Mouse (Mus musculus): ENCODE results near the gene Pi16. TPM values are rescaled to one million over a fixed set of nuclear protein-coding genes. Genes with fewer than 3 reads are reported as not detected.

Gene Pi16
- polyA plus RNA-seq, 1 experiment from 2014 or later = 4.1 TPM

- H3K36me3 ChIP-seq (ENCODE audit: insufficient read depth, low read length) = no peaks in the 10 kb centered on the region
- H3K27me3 ChIP-seq (ENCODE audit: insufficient read depth, low read length) = no peaks in the 10 kb centered on the region
- ATAC-seq (replicated peaks; ENCODE audit: low FRiP score, low read depth) (peak; percentile 75), DNase-seq (ENCODE audit: low spot score) (no peak)
- H3K4me3 ChIP-seq (replicated peaks; ENCODE audit: low read depth, low read length) = no peak overlapping the region
- H3K9ac ChIP-seq (ENCODE audit: low read depth, low read length) = 0 out of 2 replicates have a peak overlapping the region, but pooled peaks have one; percentile 2
- TF ChIP-seq CTCF (IDR thresholded peaks at IDR 0.05; ENCODE audit: low read depth) = no peak
- no peaks in the 10 kb centered on the region for H3K9me3 ChIP-seq (replicated peaks; ENCODE audit: low read length)
- WGBS = 54% methylated on average over 11 of the region's 11 CpGs
- H3K4me1 ChIP-seq (replicated peaks; ENCODE audit: insufficient read depth, low read length) = peaks cover 14% of the 10 kb centered on the region
- H3K27ac ChIP-seq = peak overlapping the region; percentile 64
- H3K4me2 ChIP-seq (ENCODE audit: low read length) = no peak overlapping the region
Observed at GRCm38 (mm10) chr17:29273889-29274288, 43.6 kb upstream of the Pi16 start.

- Histone ChIP-seq H3K4me2 (ENCODE audit: low read length) (no peak overlapping the region), H3K9me3 (replicated peaks; ENCODE audit: low read length) (no peaks in the 10 kb centered on the region), H3K36me3 (ENCODE audit: insufficient read depth, low read length) (0 out of 2 replicates have a peak, but pooled peaks cover 16% of the 10 kb centered on the region), H3K27me3 (ENCODE audit: insufficient read depth, low read length) (no peaks in the 10 kb centered on the region), H3K4me1 (replicated peaks; ENCODE audit: insufficient read depth, low read length) (no peaks in the 10 kb centered on the region), H3K9ac (ENCODE audit: low read depth, low read length) (no peak overlapping the region), H3K4me3 (replicated peaks; ENCODE audit: low read depth, low read length) (no peak overlapping the region), H3K27ac (no peak overlapping the region)
- no peak for TF ChIP-seq CTCF (IDR thresholded peaks at IDR 0.05; ENCODE audit: low read depth)
- DNase-seq (ENCODE audit: low spot score) (no peak), ATAC-seq (replicated peaks; ENCODE audit: low FRiP score, low read depth) (no peak)
- 92% methylated on average over 5 of the region's 5 CpGs for WGBS
Observed at GRCm38 (mm10) chr17:29280422-29280821, 37.1 kb upstream of the Pi16 start.

- Histone ChIP-seq H3K9ac (ENCODE audit: low read depth, low read length) (no peak overlapping the region), H3K4me3 (replicated peaks; ENCODE audit: low read depth, low read length) (no peak overlapping the region), H3K4me2 (ENCODE audit: low read length) (no peak overlapping the region), H3K9me3 (replicated peaks; ENCODE audit: low read length) (no peaks in the 10 kb centered on the region), H3K27ac (no peak overlapping the region), H3K27me3 (ENCODE audit: insufficient read depth, low read length) (no peaks in the 10 kb centered on the region), H3K4me1 (replicated peaks; ENCODE audit: insufficient read depth, low read length) (no peaks in the 10 kb centered on the region), H3K36me3 (ENCODE audit: insufficient read depth, low read length) (0 out of 2 replicates have a peak, but pooled peaks cover 16% of the 10 kb centered on the region)
- no peak for ATAC-seq (replicated peaks; ENCODE audit: low FRiP score, low read depth)
- WGBS = 85% methylated on average over 5 of the region's 5 CpGs
- TF ChIP-seq CTCF (IDR thresholded peaks at IDR 0.05; ENCODE audit: low read depth) = no peak
- DNase-seq (ENCODE audit: low spot score) = no peak
Observed at GRCm38 (mm10) chr17:29281541-29281940, 35.9 kb upstream of the Pi16 start.

GRCm38 (mm10) chr17:29282216-29282952 lies 35.1 kb upstream of the Pi16 start:
- Histone ChIP-seq H3K9me3 (replicated peaks; ENCODE audit: low read length) (no peaks in the 10 kb centered on the region), H3K4me2 (ENCODE audit: low read length) (no peak overlapping the region), H3K36me3 (ENCODE audit: insufficient read depth, low read length) (0 out of 2 replicates have a peak, but pooled peaks cover 16% of the 10 kb centered on the region), H3K9ac (ENCODE audit: low read depth, low read length) (no peak overlapping the region), H3K4me1 (replicated peaks; ENCODE audit: insufficient read depth, low read length) (no peaks in the 10 kb centered on the region), H3K27ac (no peak overlapping the region), H3K4me3 (replicated peaks; ENCODE audit: low read depth, low read length) (no peak overlapping the region), H3K27me3 (ENCODE audit: insufficient read depth, low read length) (no peaks in the 10 kb centered on the region)
- ATAC-seq (replicated peaks; ENCODE audit: low FRiP score, low read depth) (no peak), DNase-seq (ENCODE audit: low spot score) (no peak)
- WGBS = 78% methylated on average over 21 of the region's 21 CpGs
- no peak for TF ChIP-seq CTCF (IDR thresholded peaks at IDR 0.05; ENCODE audit: low read depth)

GRCm38 (mm10) chr17:29291793-29292192 lies 25.7 kb upstream of the Pi16 start:
- H3K4me1 ChIP-seq (replicated peaks; ENCODE audit: insufficient read depth, low read length) = peaks cover 13% of the 10 kb centered on the region
- H3K4me3 ChIP-seq (replicated peaks; ENCODE audit: low read depth, low read length) = no peak overlapping the region
- WGBS = 81% methylated on average over 7 of the region's 7 CpGs
- no peak for DNase-seq (ENCODE audit: low spot score)
- no peaks in the 10 kb centered on the region for H3K27me3 ChIP-seq (ENCODE audit: insufficient read depth, low read length)
- ATAC-seq (replicated peaks; ENCODE audit: low FRiP score, low read depth) = no peak
- H3K27ac ChIP-seq = no peak overlapping the region
- H3K36me3 ChIP-seq (ENCODE audit: insufficient read depth, low read length) = 0 out of 2 replicates have a peak, but pooled peaks cover 15% of the 10 kb centered on the region
- H3K9me3 ChIP-seq (replicated peaks; ENCODE audit: low read length) = no peaks in the 10 kb centered on the region
- H3K4me2 ChIP-seq (ENCODE audit: low read length) = no peak overlapping the region
- TF ChIP-seq CTCF (IDR thresholded peaks at IDR 0.05; ENCODE audit: low read depth) = no peak
- H3K9ac ChIP-seq (ENCODE audit: low read depth, low read length) = no peak overlapping the region

- H3K36me3 ChIP-seq (ENCODE audit: insufficient read depth, low read length) = 0 out of 2 replicates have a peak, but pooled peaks cover 15% of the 10 kb centered on the region
- H3K27ac ChIP-seq = no peak overlapping the region
- 82% methylated on average over 3 of the region's 3 CpGs for WGBS
- no peak overlapping the region for H3K4me3 ChIP-seq (replicated peaks; ENCODE audit: low read depth, low read length)
- no peak overlapping the region for H3K9ac ChIP-seq (ENCODE audit: low read depth, low read length)
- H3K9me3 ChIP-seq (replicated peaks; ENCODE audit: low read length) = no peaks in the 10 kb centered on the region
- DNase-seq (ENCODE audit: low spot score) = no peak
- ATAC-seq (replicated peaks; ENCODE audit: low FRiP score, low read depth) = no peak
- TF ChIP-seq CTCF (IDR thresholded peaks at IDR 0.05; ENCODE audit: low read depth) = no peak
- no peak overlapping the region for H3K4me2 ChIP-seq (ENCODE audit: low read length)
- H3K27me3 ChIP-seq (ENCODE audit: insufficient read depth, low read length) = no peaks in the 10 kb centered on the region
- peaks cover 20% of the 10 kb centered on the region for H3K4me1 ChIP-seq (replicated peaks; ENCODE audit: insufficient read depth, low read length)
Observed at GRCm38 (mm10) chr17:29292996-29293395, 24.5 kb upstream of the Pi16 start.
